In genomic region chr4:132961866-132962265, GRCm38 (mm10) we compare ENCODE assay signal across 23 mouse cellular contexts. TPM values are rescaled to one million over a fixed set of nuclear protein-coding genes. Genes with fewer than 3 reads are reported as not detected.
DNase-seq lines count a peak whose midpoint lies in the region; ATAC-seq and TF ChIP-seq lines count a peak whose summit lies in the region.
"Had no signal": no experiment of that assay in that cellular context is flagged by ENCODE, and none has a peak within 500 bp of the region (broad histone marks: within the 10 kb centered on the region; RNA-seq: fewer than 3 reads in every experiment).

No protein-coding gene starts in this region.

- H3K27me3 ChIP-seq in hindbrain, embryonic 10.5 days (ENCODE audit: insufficient read depth, poor library complexity, severe bottlenecking): no peaks in the 10 kb centered on the region; the same call in 1 of the 2 replicates
- H3K27me3 ChIP-seq in hindbrain, postnatal 0 days (ENCODE audit: insufficient read depth, low read length): no peaks in the 10 kb centered on the region
- H3K27me3 ChIP-seq in E14TG2a.4 (ENCODE audit: insufficient read depth, low read length): no peaks in the 10 kb centered on the region
- H3K27me3 ChIP-seq: embryonic facial prominence, embryonic 12.5 days; intestine, embryonic 15.5 days; lung, embryonic 15.5 days; midbrain, embryonic 12.5 days; neural tube, embryonic 13.5 days; stomach, embryonic 15.5 days had no signal

- no peak overlapping the region for H3K4me2 ChIP-seq in hindbrain, postnatal 0 days (ENCODE audit: low read depth, low read length)
- H3K4me2 ChIP-seq: embryonic facial prominence, embryonic 12.5 days; hindbrain, embryonic 14.5 days; intestine, embryonic 15.5 days; liver, embryonic 11.5 days; lung, embryonic 15.5 days; midbrain, embryonic 12.5 days; neural tube, embryonic 13.5 days; stomach, embryonic 15.5 days had no signal

- TF ChIP-seq CTCF in hindbrain, postnatal 0 days (IDR thresholded peaks at IDR 0.05; ENCODE audit: low read depth): no peak
- TF ChIP-seq CTCF in E14TG2a.4 (conservative IDR thresholded peaks at IDR 0.05; ENCODE audit: low read length): no peak

- ATAC-seq in hindbrain, postnatal 0 days: no peak

- no peaks in the 10 kb centered on the region for H3K9me3 ChIP-seq in hindbrain, embryonic 10.5 days
- no peaks in the 10 kb centered on the region for H3K9me3 ChIP-seq in hindbrain, postnatal 0 days (ENCODE audit: low read length)
- H3K9me3 ChIP-seq in E14TG2a.4 (ENCODE audit: low read length): no peaks in the 10 kb centered on the region
- H3K9me3 ChIP-seq: embryonic facial prominence, embryonic 12.5 days; intestine, embryonic 15.5 days; lung, embryonic 15.5 days; midbrain, embryonic 12.5 days; neural tube, embryonic 13.5 days; stomach, embryonic 15.5 days had no signal

- no peaks in the 10 kb centered on the region for H3K36me3 ChIP-seq in hindbrain, embryonic 10.5 days
- no peaks in the 10 kb centered on the region for H3K36me3 ChIP-seq in hindbrain, postnatal 0 days (ENCODE audit: insufficient read depth, low read length)
- H3K36me3 ChIP-seq in E14TG2a.4 (ENCODE audit: insufficient read depth, low read length): no peaks in the 10 kb centered on the region
- H3K36me3 ChIP-seq: embryonic facial prominence, embryonic 12.5 days; intestine, embryonic 15.5 days; lung, embryonic 15.5 days; midbrain, embryonic 12.5 days; neural tube, embryonic 13.5 days; stomach, embryonic 15.5 days had no signal

- WGBS in hindbrain, embryonic 10.5 days: 75% methylated on average over 5 of the region's 5 CpGs
- WGBS in hindbrain, postnatal 0 days: 79% methylated on average over 5 of the region's 5 CpGs

- peak; percentile 93 for DNase-seq in heart, adult 11 months
- no peak for DNase-seq in heart, postnatal 4 days
- no peak for DNase-seq in hindbrain, embryonic 10.5 days (ENCODE audit: low spot score)
- no peak for DNase-seq in hindbrain, postnatal 0 days (ENCODE audit: low spot score)
- no peak for DNase-seq in ovary, postnatal 10 days (ENCODE audit: low spot score)
- DNase-seq in right cerebral cortex, adult 18-20 months: no peak
- DNase-seq: forebrain, postnatal 0 days; kidney, adult 9 months; kidney, postnatal 4 days; lung, postnatal 4 days; right cerebral cortex, postnatal 14 days; spleen, adult 18-20 months had no signal

- H3K4me3 ChIP-seq in hindbrain, embryonic 10.5 days: no peak overlapping the region
- no peak overlapping the region for H3K4me3 ChIP-seq in hindbrain, postnatal 0 days (ENCODE audit: low read length)
- peak overlapping the region; percentile 52; the same call in 1 of the 2 replicates for H3K4me3 ChIP-seq in E14TG2a.4 (replicated peaks; ENCODE audit: low read length)
- H3K4me3 ChIP-seq in brown adipose tissue, adult 24 weeks (ENCODE audit: insufficient read depth, low read depth, low read length): no peak overlapping the region
- H3K4me3 ChIP-seq: embryonic facial prominence, embryonic 12.5 days; erythroblast, embryonic 14.5 days; intestine, embryonic 15.5 days; lung, embryonic 15.5 days; midbrain, embryonic 12.5 days; neural tube, embryonic 13.5 days; stomach, embryonic 15.5 days had no signal

- no peak overlapping the region for H3K9ac ChIP-seq in hindbrain, postnatal 0 days (replicated peaks; ENCODE audit: low read length)
- H3K9ac ChIP-seq: embryonic facial prominence, embryonic 12.5 days; forebrain, postnatal 0 days; hindbrain, embryonic 14.5 days; intestine, embryonic 15.5 days; lung, embryonic 15.5 days; midbrain, embryonic 12.5 days; neural tube, embryonic 13.5 days; stomach, embryonic 15.5 days had no signal

- peak overlapping the region; percentile 92 for H3K27ac ChIP-seq in hindbrain, embryonic 10.5 days
- H3K27ac ChIP-seq in hindbrain, postnatal 0 days: no peak overlapping the region
- peak overlapping the region; percentile 96 for H3K27ac ChIP-seq in brown adipose tissue, adult 24 weeks (replicated peaks; ENCODE audit: low read depth, low read length)
- H3K27ac ChIP-seq: embryonic facial prominence, embryonic 12.5 days; hindbrain, embryonic 14.5 days; intestine, embryonic 15.5 days; lung, embryonic 15.5 days; midbrain, embryonic 12.5 days; neural tube, embryonic 13.5 days; stomach, embryonic 15.5 days had no signal

- peaks cover 55% of the 10 kb centered on the region for H3K4me1 ChIP-seq in hindbrain, embryonic 10.5 days (replicated peaks)
- H3K4me1 ChIP-seq in hindbrain, postnatal 0 days (ENCODE audit: insufficient read depth, low read length): 0 out of 2 replicates have a peak, but pooled peaks cover 19% of the 10 kb centered on the region
- H3K4me1 ChIP-seq in E14TG2a.4 (replicated peaks; ENCODE audit: low read depth, low read length): peaks cover 88% of the 10 kb centered on the region
- H3K4me1 ChIP-seq in brown adipose tissue, adult 24 weeks (ENCODE audit: control insufficient read depth, insufficient read depth, insufficient read length, low read length): peaks cover 40% of the 10 kb centered on the region

RNA-seq across cellular contexts. Expression of gene Fgr, which starts 12.0 kb away (rescaled TPM):
- under 1 TPM; 0.33 to 0.43 TPM for total RNA-seq in heart, postnatal 4 days (2021)
- polyA plus RNA-seq in hindbrain, embryonic 10.5 days (2016; fragmentation: Nextera tagmentation; extraction: Ambion mirVana): 0.14 TPM in 1 of 2 replicates, not detected in the other
- 0.07 and 0.73 TPM in 2 replicates for total RNA-seq in hindbrain, postnatal 0 days (2014; rRNA removed)
- polyA plus RNA-seq in hindbrain, postnatal 0 days (2015; fragmentation: Nextera tagmentation; extraction: Ambion mirVana): 0.19 and 0.39 TPM in 2 replicates
- polyA plus RNA-seq in brown adipose tissue, adult 24 weeks (2012; ENCODE audit: insufficient read depth, insufficient read length, missing spikeins): 0.55 TPM in 1 of 2 replicates, not detected in the other
- total RNA-seq: forebrain, postnatal 0 days had no signal
- polyA plus RNA-seq: neural tube, embryonic 13.5 days had no signal

RNA-seq across cellular contexts. Expression of gene Fam76a, which starts 39.5 kb away (rescaled TPM):
- 10 to 100 TPM; 33.5 to 38.1 TPM for total RNA-seq in heart, postnatal 4 days (2021)
- 32.9 and 33.2 TPM in 2 replicates for polyA plus RNA-seq in hindbrain, embryonic 10.5 days (2016; fragmentation: Nextera tagmentation; extraction: Ambion mirVana)
- 17.3 and 18.4 TPM in 2 replicates for total RNA-seq in hindbrain, postnatal 0 days (2014; rRNA removed)
- polyA plus RNA-seq in hindbrain, postnatal 0 days (2015; fragmentation: Nextera tagmentation; extraction: Ambion mirVana): 28.3 and 34.5 TPM in 2 replicates
- 15.7 and 17.8 TPM in 2 replicates for polyA plus RNA-seq in brown adipose tissue, adult 24 weeks (2012; ENCODE audit: insufficient read depth, insufficient read length, missing spikeins)

RNA-seq across cellular contexts. Expression of gene Ahdc1, which starts 49.2 kb away (rescaled TPM):
- 10 to 100 TPM; 41.1 to 48.7 TPM for total RNA-seq in heart, postnatal 4 days (2021)
- 9.0 and 9.7 TPM in 2 replicates for polyA plus RNA-seq in hindbrain, embryonic 10.5 days (2016; fragmentation: Nextera tagmentation; extraction: Ambion mirVana)
- total RNA-seq in hindbrain, postnatal 0 days (2014; rRNA removed): 88.2 and 106 TPM in 2 replicates
- 9.7 and 10.8 TPM in 2 replicates for polyA plus RNA-seq in hindbrain, postnatal 0 days (2015; fragmentation: Nextera tagmentation; extraction: Ambion mirVana)
- polyA plus RNA-seq in brown adipose tissue, adult 24 weeks (2012; ENCODE audit: insufficient read depth, insufficient read length, missing spikeins): 16.4 and 26.1 TPM in 2 replicates
